Mouse (Mus musculus) thymus, postnatal 10 days (tissue): ENCODE measurements around the gene Phactr4.
"Not testable (repeated sequence)": the region's sequence is repeated elsewhere in the genome, so short reads cannot be mapped to it uniquely, and the experiment has no call there.

Source experiments
- DNase-seq, 2 experiments: peaks; one replicate each; pipeline ENCODE4 v3.0.0; 2021; ENCODE audit warnings: low spot score in 2 of 2

Gene Phactr4

GRCm38 (mm10) chr4:132421923-132422782 lies at the start of gene Phactr4:
TSS of gene Phactr4 (minus strand) at chr4:132422489.
- DNase-seq = peak; percentile 68 to 72

GRCm38 (mm10) chr4:132469873-132470272 lies 47.6 kb upstream of the Phactr4 start:
- no peak for DNase-seq

GRCm38 (mm10) chr4:132464255-132464613 lies 41.9 kb upstream of the Phactr4 start:
- DNase-seq = no peak

- peak; percentile 90 to 92 for DNase-seq
These were observed 41.4 kb upstream of the Phactr4 start, which contains the start of gene Med18 for GRCm38 (mm10) chr4:132463430-132464254. TSS of gene Med18 (minus strand) at chr4:132463921.

DNA sequence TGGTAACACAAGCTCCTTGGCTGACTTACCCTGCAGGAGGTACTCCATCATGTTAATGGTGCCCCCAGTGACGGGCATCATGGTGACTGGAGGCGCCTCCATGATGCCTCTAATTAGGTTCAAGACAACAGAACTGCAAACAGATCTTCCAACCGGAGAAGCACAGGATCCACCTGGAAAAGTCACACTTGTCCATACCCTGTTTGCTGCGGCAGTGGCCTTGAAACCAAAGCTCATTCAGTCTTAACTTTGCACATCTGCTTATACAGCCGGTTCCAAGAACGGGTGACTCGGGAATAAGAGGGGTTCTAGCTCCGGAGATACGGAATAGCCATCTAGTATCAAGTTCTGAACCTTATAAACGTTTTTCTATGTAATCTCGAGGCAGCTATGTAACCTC lies 40.5 kb upstream of the Phactr4 start:
- DNase-seq = no peak

DNA sequence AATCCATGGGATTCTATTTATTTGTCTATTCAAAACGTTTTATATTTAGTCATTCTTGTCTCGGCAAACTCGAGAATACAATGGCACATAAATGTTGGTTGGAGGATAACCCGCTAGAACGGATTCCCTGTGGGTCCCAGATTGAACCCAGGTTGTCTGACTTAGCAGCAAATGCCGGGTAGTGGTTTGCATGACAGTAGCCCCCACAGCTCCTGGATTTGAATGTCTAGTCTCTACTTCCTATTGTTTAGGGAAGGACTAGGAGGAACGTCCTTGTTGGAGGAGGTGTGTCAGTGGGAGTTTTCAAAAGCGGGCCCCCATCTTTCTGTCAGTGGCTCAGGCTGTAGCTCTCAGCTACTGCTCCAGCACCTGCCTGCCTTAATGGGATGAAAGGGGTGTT lies 37.9 kb upstream of the Phactr4 start:
- no peak for DNase-seq

DNA sequence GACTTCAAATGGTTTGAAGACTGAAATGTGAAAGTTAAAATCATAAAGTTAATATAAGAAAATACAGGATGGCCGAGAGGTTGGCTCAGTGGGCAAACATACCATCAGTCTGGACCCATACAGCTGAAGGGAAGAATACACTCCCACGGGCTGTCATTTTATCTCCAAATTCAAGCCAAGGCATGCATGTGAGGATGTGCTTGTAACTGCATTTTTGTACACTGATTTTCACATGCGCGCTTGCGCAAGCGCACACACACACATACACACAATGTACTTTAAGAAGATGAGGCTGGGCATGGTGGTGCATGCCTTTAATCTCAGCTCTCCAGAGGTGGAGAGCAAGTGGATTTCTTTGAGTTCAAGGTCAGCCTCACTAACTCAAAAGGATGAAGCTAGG lies 33.3 kb upstream of the Phactr4 start:
- no peak for DNase-seq

GRCm38 (mm10) chr4:132455146-132455545 lies 32.9 kb upstream of the Phactr4 start:
- DNase-seq = no peak

DNA sequence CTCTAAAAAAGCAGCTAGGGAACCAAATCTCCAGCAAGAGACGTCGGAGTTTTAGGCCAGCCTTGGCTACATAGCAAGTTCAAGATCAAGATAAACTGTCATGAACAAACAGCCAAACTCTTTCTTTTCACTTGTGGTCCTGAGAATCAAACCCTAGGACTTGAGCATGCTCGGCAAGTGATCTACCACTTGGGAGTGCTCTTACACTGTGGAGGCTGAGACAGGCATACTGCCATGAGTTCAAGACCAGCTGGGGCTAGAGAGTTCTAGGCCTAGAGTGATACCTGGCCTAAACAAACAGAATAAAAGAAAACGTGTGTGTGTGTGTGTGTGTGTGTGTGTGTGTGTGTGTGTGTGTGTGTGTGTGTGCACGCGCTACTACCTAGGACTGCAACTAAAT lies 31.9 kb upstream of the Phactr4 start:
- no peak for DNase-seq

- DNase-seq = no peak
These were observed 27.5 kb upstream of the Phactr4 start for GRCm38 (mm10) chr4:132449778-132450177.

- DNase-seq = no peak
These were observed 23.8 kb upstream of the Phactr4 start for GRCm38 (mm10) chr4:132446105-132446504.

DNA sequence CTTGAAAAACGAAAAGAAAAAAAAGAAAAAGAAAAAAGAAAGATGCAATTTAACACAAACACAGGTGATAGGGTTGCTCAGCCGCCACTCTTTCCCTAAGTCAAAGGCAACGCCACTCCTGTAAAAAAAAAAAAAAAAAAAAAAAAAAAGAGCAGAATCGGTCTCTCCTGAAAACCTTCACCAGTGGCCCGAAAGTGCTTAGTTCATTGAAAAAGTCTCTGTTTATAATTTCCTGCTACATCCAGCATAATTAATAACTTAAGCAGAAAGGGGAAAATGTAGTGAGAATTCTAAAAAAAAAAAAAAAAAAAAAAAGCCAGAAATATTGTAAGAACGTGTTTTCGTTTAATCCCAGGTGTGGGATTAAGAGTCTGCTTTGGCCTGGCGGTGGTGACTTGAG lies 22.2 kb upstream of the Phactr4 start:
- DNase-seq = no peak

DNA sequence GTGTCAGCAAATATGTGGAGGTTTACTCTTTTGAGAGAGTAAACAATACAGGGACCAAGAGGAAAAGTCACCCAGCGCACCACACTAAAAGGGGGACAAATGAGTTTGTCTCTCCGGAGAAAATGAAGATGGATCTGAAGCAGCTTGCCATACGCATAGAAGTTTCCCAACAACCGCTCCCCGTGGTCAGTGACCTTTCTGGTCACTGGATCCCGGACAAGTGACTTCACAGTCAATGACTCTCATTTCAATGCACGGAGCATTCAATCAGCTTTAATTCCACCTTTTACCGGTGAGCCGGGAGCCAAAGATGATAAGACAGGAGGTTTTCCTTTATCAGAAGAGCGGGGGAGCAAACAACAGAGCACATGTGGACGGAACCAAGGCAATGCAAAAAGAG lies 15.6 kb upstream of the Phactr4 start:
- DNase-seq = no peak

GRCm38 (mm10) chr4:132432717-132433372 lies 10.6 kb upstream of the Phactr4 start:
- DNase-seq = no peak

DNA sequence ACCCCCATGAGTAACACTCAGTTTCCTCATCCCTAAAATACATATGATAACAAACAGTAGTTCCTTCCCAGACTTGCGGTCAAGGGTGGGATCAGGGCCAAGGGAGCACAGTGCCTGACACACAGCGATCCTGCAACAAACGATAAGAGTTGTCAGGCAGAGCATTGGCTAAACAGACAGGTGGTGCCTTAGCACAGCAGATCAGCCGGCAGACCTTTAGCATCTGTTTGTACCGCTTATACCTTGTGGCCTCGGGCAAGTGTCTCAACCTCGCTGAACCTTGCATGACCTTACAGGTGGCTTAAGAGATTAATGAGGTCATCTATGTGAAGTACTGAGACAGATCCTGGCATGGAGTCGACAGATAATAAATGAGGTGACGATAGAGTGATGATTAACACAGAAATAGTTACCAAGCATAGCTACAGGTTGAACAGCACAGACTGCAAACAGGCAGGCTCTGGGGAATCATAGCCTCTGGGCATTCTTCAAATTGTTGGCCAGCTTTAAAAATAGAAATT lies 5.8 kb upstream of the Phactr4 start:
- no peak for DNase-seq

DNA sequence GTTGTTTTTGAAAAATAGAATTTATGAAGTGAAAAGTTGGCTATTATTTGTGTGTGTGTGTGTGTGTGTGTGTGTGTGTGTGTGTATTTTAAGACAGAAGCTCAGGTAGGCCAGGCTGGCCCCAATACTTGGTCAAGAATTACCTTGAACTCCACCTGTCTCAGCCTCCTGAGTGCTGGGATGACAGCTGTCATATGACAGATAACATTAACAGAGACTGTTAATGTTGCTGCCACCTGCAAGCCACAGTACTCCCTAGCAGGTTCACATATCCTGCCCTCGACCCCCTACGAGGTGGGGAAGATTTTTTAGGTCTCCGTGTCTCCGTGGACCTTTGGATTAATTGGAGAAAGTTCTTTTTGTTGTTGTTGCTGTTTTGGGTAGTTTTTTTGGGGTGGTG lies 5.2 kb upstream of the Phactr4 start:
- DNase-seq = no peak

DNA sequence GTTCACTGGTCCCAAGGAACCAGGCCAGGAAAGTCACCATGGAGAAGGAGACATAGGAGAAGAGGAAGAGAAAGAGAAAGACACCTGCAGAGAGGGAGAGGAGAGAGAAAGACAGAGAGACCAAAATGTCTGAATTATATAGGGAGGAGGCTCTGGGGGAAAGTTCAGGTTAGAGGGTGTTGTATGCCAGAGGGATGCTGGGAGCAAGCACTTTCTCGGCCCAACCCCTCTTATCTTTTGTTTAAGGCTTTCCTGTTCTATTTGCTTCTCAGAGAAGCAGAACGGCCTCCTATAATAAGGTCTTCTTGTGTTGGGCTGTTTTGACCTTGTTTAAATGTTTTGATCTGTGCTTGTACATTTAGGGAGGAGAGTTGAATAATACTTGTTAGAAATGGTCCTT lies 3.7 kb upstream of the Phactr4 start:
- no peak for DNase-seq

- no peak for DNase-seq
These were observed 2.5 kb upstream of the Phactr4 start for GRCm38 (mm10) chr4:132424765-132425164.

GRCm38 (mm10) chr4:132421556-132421922 lies 750 bp downstream of the Phactr4 start:
- DNase-seq = peak; percentile 4 to 14

- DNase-seq = no peak
These were observed 1.8 kb downstream of the Phactr4 start for GRCm38 (mm10) chr4:132420471-132420870.

GRCm38 (mm10) chr4:132415966-132416365 lies 6.3 kb downstream of the Phactr4 start:
- DNase-seq = no peak

DNA sequence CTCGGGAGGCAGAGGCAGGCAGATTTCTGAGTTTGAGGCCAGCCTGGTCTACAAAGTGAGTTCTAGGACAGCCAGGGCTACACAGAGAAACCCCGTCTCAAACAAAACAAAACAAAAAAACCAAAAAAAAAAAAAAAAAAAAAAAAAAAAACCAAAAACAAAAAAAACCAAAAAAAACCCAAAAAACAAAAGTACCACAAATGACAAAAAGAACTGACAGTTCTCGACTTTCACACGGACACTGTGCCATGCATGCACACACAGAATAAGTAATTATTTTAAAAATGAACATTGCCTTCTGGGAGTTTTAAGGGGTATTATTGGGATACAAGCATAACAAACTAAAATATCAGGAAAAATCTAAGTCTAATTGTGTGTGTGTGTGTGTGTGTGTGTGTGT lies 9.0 kb downstream of the Phactr4 start:
- not testable (repeated sequence) for DNase-seq
